In the genomic region with DNA sequence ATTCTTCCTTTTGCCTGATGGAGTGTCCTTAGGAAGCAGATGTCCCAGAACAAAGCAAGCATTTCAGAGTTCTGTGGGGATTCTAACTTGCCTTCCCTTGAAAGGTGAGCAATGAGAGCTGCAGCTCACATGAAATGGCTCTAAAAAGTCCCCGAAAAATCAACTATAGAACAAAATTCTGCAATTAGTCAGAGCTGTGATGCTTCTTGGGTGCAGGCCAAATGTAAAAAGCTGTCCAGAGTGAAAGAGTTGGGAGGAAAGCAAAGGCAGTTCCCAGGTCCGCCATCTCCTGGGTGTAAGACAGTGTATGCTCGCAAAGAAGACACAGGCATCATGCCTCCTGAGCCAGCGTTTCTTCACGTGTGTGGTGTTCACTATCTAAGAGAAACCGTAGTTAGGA, we compare ENCODE assay signal across 17 mouse cellular contexts. TPM values are rescaled to one million over a fixed set of nuclear protein-coding genes. Genes with fewer than 3 reads are reported as not detected.
DNase-seq lines count a peak whose midpoint lies in the region; TF ChIP-seq lines count a peak whose summit lies in the region.
"Had no signal": no experiment of that assay in that cellular context is flagged by ENCODE, and none has a peak within 500 bp of the region (broad histone marks: within the 10 kb centered on the region; RNA-seq: fewer than 3 reads in every experiment).

No protein-coding gene starts in this region.

- peak; percentile 34 to 36 for DNase-seq in left cerebral cortex, adult 18-20 months (ENCODE audit: low spot score in 2 of 2)
- no peak for DNase-seq in left cerebral cortex, postnatal 10 days (ENCODE audit: extremely low spot score in 1 of 2, low spot score in 2 of 2)
- DNase-seq in right cerebral cortex, adult 2 months (ENCODE audit: low spot score in 2 of 2), result peak; percentile 35 to 43
- no peak for DNase-seq in right cerebral cortex, postnatal 36 days (ENCODE audit: low spot score in 2 of 2)
- DNase-seq in brain, embryonic 14.5 days (ENCODE audit: low read depth), result peak; percentile 16
- DNase-seq in kidney, adult 11 months, result no peak
- DNase-seq: adrenal gland, adult 2 months; adrenal gland, postnatal 14 days; cerebellum, adult 18-20 months; cerebellum, adult 9-10 months; cerebellum, postnatal 14 days; gastrocnemius, adult 2 months; gastrocnemius, postnatal 14 days; heart, adult 11 months had no signal

- no peak for TF ChIP-seq CTCF in brain, embryonic 14.5 days (IDR thresholded peaks at IDR 0.05; ENCODE audit: borderline replicate concordance, extremely low read depth, insufficient read depth, insufficient read length)

- intact Hi-C loops in left cerebral cortex, postnatal 10 days (cut with DNase I), result no loop called here

- TF ChIP-seq POLR2A in brain, embryonic 14.5 days (IDR thresholded peaks at IDR 0.05; ENCODE audit: borderline replicate concordance, extremely low read depth, insufficient read depth, insufficient read length, poor library complexity, severe bottlenecking), result no peak

RNA-seq across cellular contexts. Expression of a gene that starts 52.6 kb away (rescaled TPM):
- total RNA-seq in left cerebral cortex, adult 18-20 months (2021), result 1 to 10 TPM; 3.9 to 4.5 TPM
- 1 to 10 TPM; 4.6 to 5.4 TPM for total RNA-seq in left cerebral cortex, postnatal 10 days (2021)
- 3.7 and 6.0 TPM in 2 replicates for polyA plus RNA-seq in brain, embryonic 14.5 days (2012; rRNA removed)
- total RNA-seq: MEL had no signal
- polyA plus RNA-seq: C2C12; CD4-positive, CD25-positive, alpha-beta regulatory T cell, adult 4 months had no signal

Comparison
In these comparisons a context has a peak if more than half of its experiments do, and no peak if none do; other contexts are left out.
1. DNase-seq: peak in left cerebral cortex, adult 18-20 months (2 of 2), right cerebral cortex, adult 2 months (2 of 2) and brain, embryonic 14.5 days (single experiment); none in left cerebral cortex, postnatal 10 days (0 of 2), right cerebral cortex, postnatal 36 days (0 of 2) and kidney, adult 11 months (single experiment).